Mouse (Mus musculus): ENCODE data around the gene Matk. TPM values are rescaled to one million over a fixed set of nuclear protein-coding genes. Genes with fewer than 3 reads are reported as not detected.

The Matk gene
- polyA plus RNA-seq, 2 experiments = 1.1 to 1.6 TPM

- no peak overlapping the region for H3K9ac ChIP-seq (replicated peaks)
- no peak overlapping the region for H3K27ac ChIP-seq
- peaks cover 4% of the 10 kb centered on the region; the same call in 1 of the 2 replicates for H3K36me3 ChIP-seq (replicated peaks; ENCODE audit: control insufficient read depth, insufficient read depth, low read depth)
These were observed 12.8 kb downstream of the Matk start for GRCm38 (mm10) chr10:81265540-81265939.

DNA sequence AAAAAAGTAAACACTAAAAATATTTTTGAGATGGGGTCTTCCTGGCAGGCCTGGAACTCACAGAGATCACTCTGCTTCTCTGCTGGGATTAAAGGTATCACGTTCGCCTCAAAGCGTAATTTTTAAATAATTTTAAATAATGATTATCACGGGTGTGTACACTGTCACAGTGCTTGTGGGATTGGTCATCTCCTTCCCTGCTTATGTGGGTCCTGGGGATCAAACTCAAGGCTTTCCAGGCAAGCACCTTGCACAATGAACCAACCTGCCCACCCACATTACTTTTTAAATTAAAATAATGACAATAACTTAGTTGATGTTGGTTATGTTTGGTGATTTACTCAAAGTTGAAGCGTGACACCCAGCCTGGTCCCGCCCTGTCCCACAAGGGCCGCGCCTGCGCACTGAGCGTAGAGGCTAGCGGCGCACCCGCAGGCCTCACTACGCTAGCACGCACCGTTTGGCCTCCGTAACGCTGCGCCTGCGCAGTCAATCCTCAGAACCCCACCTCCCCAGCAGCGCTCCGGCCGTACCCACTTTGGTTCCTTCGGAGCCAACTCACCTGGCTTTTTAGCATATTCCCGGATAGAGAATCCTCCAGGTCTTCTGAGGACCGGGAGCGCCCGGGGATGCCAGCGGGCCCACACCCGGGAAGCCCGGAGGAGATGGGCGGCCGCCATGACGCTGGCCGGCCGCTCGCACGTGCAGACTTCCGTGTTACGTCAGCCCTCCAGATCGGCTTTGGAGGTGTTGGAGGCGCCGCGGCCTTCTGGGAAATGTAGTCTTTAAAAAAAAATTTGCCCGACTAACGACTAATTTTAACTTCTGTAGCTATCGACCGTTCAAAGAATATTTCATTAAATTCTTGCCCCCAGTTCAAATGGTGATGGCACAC is 13.7 kb downstream of the Matk start, which contains the start of the genes Mrpl54 and Apba3:
Mrpl54 (minus strand) TSS at position 724 of the 895 bp plus-strand sequence.
Apba3 (plus strand) TSS at position 750 of the 895 bp plus-strand sequence.
- Histone ChIP-seq H3K4me2 (ENCODE audit: low read depth) (peak within 1 kb of the TSS; percentile 72), H3K9ac (replicated peaks) (peak within 1 kb of the TSS; percentile 65), H3K4me3 (ENCODE audit: insufficient read depth in 1 of 2, low read depth in 2 of 2, low read length in 2 of 2) (peak within 1 kb of the TSS; percentile 76 to 80), H3K9me3 (ENCODE audit: control insufficient read depth, low read length) (no peaks in the 10 kb centered on the region), H3K27ac (peak within 1 kb of the TSS; percentile 43), H3K36me3 (replicated peaks; ENCODE audit: control insufficient read depth, insufficient read depth, low read depth) (peaks cover 4% of the 10 kb centered on the region; the same call in 1 of the 2 replicates), H3K27me3 (ENCODE audit: control insufficient read depth, insufficient read depth, low read length) (no peaks in the 10 kb centered on the region), H3K4me1 (replicated peaks; ENCODE audit: control insufficient read depth in 2 of 2, insufficient read depth in 2 of 2, low read length in 1 of 2) (peaks cover 4 to 11% of the 10 kb centered on the region in 2 experiments)
- under 1% methylated on average over 48 of the region's 48 CpGs for WGBS (ENCODE audit: insufficient replicate concordance)
- peak; percentile 97 for ATAC-seq (ENCODE audit: insufficient read depth)
- peak; percentile 14; the same call in 1 of the 2 replicates for TF ChIP-seq CTCF (IDR thresholded peaks at IDR 0.05; ENCODE audit: low read depth)
- TF ChIP-seq EP300 (IDR thresholded peaks at IDR 0.05; ENCODE audit: low read depth) = no peak
- DNase-seq (ENCODE audit: low read depth in 3 of 3, low spot score in 3 of 3) = peak; percentile 89 to 94 (median 91)

More at GRCm38 (mm10) chr10:81265540-81265939, 12.8 kb downstream of the Matk start:
- Histone ChIP-seq H3K4me1 (replicated peaks; ENCODE audit: control insufficient read depth in 2 of 2, insufficient read depth in 2 of 2, low read length in 1 of 2) (peaks cover 4 to 11% of the 10 kb centered on the region in 2 experiments), H3K4me2 (ENCODE audit: low read depth) (peak overlapping the region; percentile 72), H3K4me3 (ENCODE audit: insufficient read depth in 1 of 2, low read depth in 2 of 2, low read length in 2 of 2) (peak overlapping the region in 1 of 2 experiments; percentile 76; a peak in 1 of 4 replicates), H3K9me3 (ENCODE audit: control insufficient read depth, low read length) (no peaks in the 10 kb centered on the region), H3K27me3 (ENCODE audit: control insufficient read depth, insufficient read depth, low read length) (no peaks in the 10 kb centered on the region)
- 78% methylated on average over 8 of the region's 8 CpGs for WGBS (ENCODE audit: insufficient replicate concordance)
- DNase-seq (ENCODE audit: low read depth in 3 of 3, low spot score in 3 of 3) (no peak), ATAC-seq (ENCODE audit: insufficient read depth) (no peak)
- no peak for TF ChIP-seq EP300 (IDR thresholded peaks at IDR 0.05; ENCODE audit: low read depth)
- TF ChIP-seq CTCF (IDR thresholded peaks at IDR 0.05; ENCODE audit: low read depth) = no peak

DNA sequence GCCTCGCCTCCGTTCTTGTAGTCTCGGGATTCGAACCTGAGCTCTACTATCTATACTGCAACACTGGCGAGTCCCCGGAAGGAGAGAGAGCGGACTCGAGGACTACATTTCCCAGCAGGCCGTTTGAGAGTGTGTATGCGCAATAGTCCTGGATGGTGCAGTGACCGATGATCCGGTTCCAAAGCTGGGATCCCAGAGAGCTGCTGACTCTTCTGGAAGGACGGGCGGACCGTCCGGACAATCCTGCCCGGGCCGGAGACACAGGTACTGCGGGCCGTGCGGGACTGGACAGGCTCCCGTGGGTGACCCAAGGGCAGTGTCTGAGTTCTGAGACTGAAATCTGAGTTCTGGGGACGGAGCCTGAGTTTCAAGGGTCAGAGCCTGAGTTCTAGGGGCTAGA is 15.3 kb downstream of the Matk start:
- H3K27me3 ChIP-seq (ENCODE audit: control insufficient read depth, insufficient read depth, low read length) = no peaks in the 10 kb centered on the region
- H3K4me2 ChIP-seq (ENCODE audit: low read depth) = peak overlapping the region; percentile 65
- H3K4me1 ChIP-seq (replicated peaks; ENCODE audit: control insufficient read depth in 2 of 2, insufficient read depth in 2 of 2, low read length in 1 of 2) = peaks cover 4 to 11% of the 10 kb centered on the region in 2 experiments
- peak overlapping the region; percentile 66 for H3K9ac ChIP-seq (replicated peaks)
- H3K9me3 ChIP-seq (ENCODE audit: control insufficient read depth, low read length) = no peaks in the 10 kb centered on the region
- 4% methylated on average over 23 of the region's 23 CpGs for WGBS (ENCODE audit: insufficient replicate concordance)
- ATAC-seq (ENCODE audit: insufficient read depth) (peak; percentile 30; the same call in 1 of the 2 replicates), DNase-seq (ENCODE audit: low read depth in 3 of 3, low spot score in 3 of 3) (peak; percentile 72 to 73 (median 73))
- H3K4me3 ChIP-seq (ENCODE audit: insufficient read depth in 1 of 2, low read depth in 2 of 2, low read length in 2 of 2) = peak overlapping the region; percentile 66 to 80
- TF ChIP-seq CTCF (IDR thresholded peaks at IDR 0.05; ENCODE audit: low read depth) (no peak), EP300 (IDR thresholded peaks at IDR 0.05; ENCODE audit: low read depth) (no peak)
- 0 out of 2 replicates have a peak overlapping the region, but pooled peaks have one; percentile 0 for H3K27ac ChIP-seq
- H3K36me3 ChIP-seq (replicated peaks; ENCODE audit: control insufficient read depth, insufficient read depth, low read depth) = peaks cover 7% of the 10 kb centered on the region

GRCm38 (mm10) chr10:81268643-81269412 is 16.1 kb downstream of the Matk start:
- Histone ChIP-seq H3K27me3 (ENCODE audit: control insufficient read depth, insufficient read depth, low read length) (no peaks in the 10 kb centered on the region), H3K9ac (replicated peaks) (peak overlapping the region; percentile 66), H3K9me3 (ENCODE audit: control insufficient read depth, low read length) (no peaks in the 10 kb centered on the region), H3K4me2 (ENCODE audit: low read depth) (peak overlapping the region; percentile 65), H3K36me3 (replicated peaks; ENCODE audit: control insufficient read depth, insufficient read depth, low read depth) (peaks cover 7% of the 10 kb centered on the region), H3K4me1 (replicated peaks; ENCODE audit: control insufficient read depth in 2 of 2, insufficient read depth in 2 of 2, low read length in 1 of 2) (peaks cover 4 to 11% of the 10 kb centered on the region in 2 experiments), H3K4me3 (ENCODE audit: insufficient read depth in 1 of 2, low read depth in 2 of 2, low read length in 2 of 2) (peak overlapping the region; percentile 66 to 80), H3K27ac (no peak overlapping the region)
- WGBS (ENCODE audit: insufficient replicate concordance) = 67% methylated on average over 16 of the region's 16 CpGs
- no peak for DNase-seq (ENCODE audit: low read depth in 3 of 3, low spot score in 3 of 3)
- no peak for ATAC-seq (ENCODE audit: insufficient read depth)
- TF ChIP-seq CTCF (IDR thresholded peaks at IDR 0.05; ENCODE audit: low read depth) = no peak
- TF ChIP-seq EP300 (IDR thresholded peaks at IDR 0.05; ENCODE audit: low read depth) = no peak
